Mouse (Mus musculus): ENCODE data around the gene Actb. TPM values are rescaled to one million over a fixed set of nuclear protein-coding genes. Genes with fewer than 3 reads are reported as not detected.
"Not testable (repeated sequence)": the region's sequence is repeated elsewhere in the genome, so short reads cannot be mapped to it uniquely, and the experiment has no call there.

The Actb gene
- polyA plus RNA-seq, 1 experiment from 2014 or later: 8,921 TPM

GRCm38 (mm10) chr5:142896192-142896591, 10.4 kb downstream of the Actb start:
- no peak for DNase-seq (ENCODE audit: low spot score)
- 80% methylated on average over 10 of the region's 10 CpGs for WGBS
- Histone ChIP-seq H3K4me1 (peaks cover 19% of the 10 kb centered on the region), H3K4me3 (peak overlapping the region; percentile 90), H3K9me3 (no peaks in the 10 kb centered on the region), H3K36me3 (peaks cover 28% of the 10 kb centered on the region), H3K27ac (no peak overlapping the region), H3K27me3 (ENCODE audit: insufficient read depth, poor library complexity, severe bottlenecking) (no peaks in the 10 kb centered on the region)

GRCm38 (mm10) chr5:142894918-142895613, 11.5 kb downstream of the Actb start, which contains the start of gene Fbxl18:
Gene Fbxl18, minus strand, starts transcription at chr5:142895421.
- peak; percentile 96 for DNase-seq (ENCODE audit: low spot score)
- under 1% methylated on average over 40 of the region's 40 CpGs for WGBS
- Histone ChIP-seq H3K27ac (peak within 1 kb of the TSS; percentile 92), H3K9me3 (no peaks in the 10 kb centered on the region), H3K27me3 (ENCODE audit: insufficient read depth, poor library complexity, severe bottlenecking) (no peaks in the 10 kb centered on the region), H3K4me1 (peaks cover 19% of the 10 kb centered on the region), H3K36me3 (peaks cover 19% of the 10 kb centered on the region), H3K4me3 (peak within 1 kb of the TSS; percentile 90)

GRCm38 (mm10) chr5:142891396-142891795, 15.2 kb downstream of the Actb start:
- Histone ChIP-seq H3K9me3 (no peaks in the 10 kb centered on the region), H3K36me3 (peaks cover 15% of the 10 kb centered on the region), H3K27ac (no peak overlapping the region), H3K27me3 (ENCODE audit: insufficient read depth, poor library complexity, severe bottlenecking) (no peaks in the 10 kb centered on the region), H3K4me3 (no peak overlapping the region), H3K4me1 (peaks cover 27% of the 10 kb centered on the region)
- 64% methylated on average over 6 of the region's 6 CpGs for WGBS
- DNase-seq (ENCODE audit: low spot score): no peak

GRCm38 (mm10) chr5:142887533-142887932, 19.0 kb downstream of the Actb start:
- H3K27ac ChIP-seq; H3K4me3 ChIP-seq; H3K9me3 ChIP-seq; H3K4me1 ChIP-seq; DNase-seq (ENCODE audit: low spot score); H3K27me3 ChIP-seq (ENCODE audit: insufficient read depth, poor library complexity, severe bottlenecking): not testable (repeated sequence)
- WGBS: 75% methylated on average over 3 of the region's 3 CpGs
- peaks cover 51% of the 10 kb centered on the region for H3K36me3 ChIP-seq

- Histone ChIP-seq H3K9me3 (no peaks in the 10 kb centered on the region), H3K4me3 (no peak overlapping the region), H3K36me3 (peaks cover 55% of the 10 kb centered on the region), H3K27me3 (ENCODE audit: insufficient read depth, poor library complexity, severe bottlenecking) (no peaks in the 10 kb centered on the region), H3K4me1 (peaks cover 12% of the 10 kb centered on the region), H3K27ac (peak overlapping the region; percentile 57; the same call in 1 of the 2 replicates)
- WGBS: 85% methylated on average over 20 of the region's 20 CpGs
- DNase-seq (ENCODE audit: low spot score): no peak
Observed at GRCm38 (mm10) chr5:142886761-142887160, 19.8 kb downstream of the Actb start.

- H3K9me3 ChIP-seq: no peaks in the 10 kb centered on the region
- H3K36me3 ChIP-seq: peaks cover 58% of the 10 kb centered on the region
- no peak for DNase-seq (ENCODE audit: low spot score)
- no peak overlapping the region for H3K27ac ChIP-seq
- no peak overlapping the region for H3K4me3 ChIP-seq
- H3K27me3 ChIP-seq (ENCODE audit: insufficient read depth, poor library complexity, severe bottlenecking): no peaks in the 10 kb centered on the region
- H3K4me1 ChIP-seq: peaks cover 17% of the 10 kb centered on the region
- WGBS: 93% methylated on average over 19 of the region's 19 CpGs
Observed at GRCm38 (mm10) chr5:142886181-142886580, 20.4 kb downstream of the Actb start.

GRCm38 (mm10) chr5:142882471-142882870, 24.1 kb downstream of the Actb start:
- Histone ChIP-seq H3K9me3 (no peaks in the 10 kb centered on the region), H3K4me1 (peaks cover 23% of the 10 kb centered on the region), H3K27me3 (ENCODE audit: insufficient read depth, poor library complexity, severe bottlenecking) (no peaks in the 10 kb centered on the region), H3K4me3 (no peak overlapping the region), H3K36me3 (peaks cover 67% of the 10 kb centered on the region), H3K27ac (no peak overlapping the region)
- 91% methylated on average over 11 of the region's 11 CpGs for WGBS
- DNase-seq (ENCODE audit: low spot score): no peak

- 52% methylated on average over 8 of the region's 8 CpGs for WGBS
- no peak overlapping the region for H3K4me3 ChIP-seq
- DNase-seq (ENCODE audit: low spot score): no peak
- no peaks in the 10 kb centered on the region for H3K27me3 ChIP-seq (ENCODE audit: insufficient read depth, poor library complexity, severe bottlenecking)
- H3K9me3 ChIP-seq: no peaks in the 10 kb centered on the region
- H3K4me1 ChIP-seq: peaks cover 29% of the 10 kb centered on the region
- peak overlapping the region; percentile 59 for H3K27ac ChIP-seq
- peaks cover 69% of the 10 kb centered on the region for H3K36me3 ChIP-seq
Observed at GRCm38 (mm10) chr5:142881936-142882335, 24.6 kb downstream of the Actb start.

- peak overlapping the region; percentile 59 for H3K27ac ChIP-seq
- no peak overlapping the region for H3K4me3 ChIP-seq
- DNase-seq (ENCODE audit: low spot score): no peak
- H3K4me1 ChIP-seq: peaks cover 29% of the 10 kb centered on the region
- H3K27me3 ChIP-seq (ENCODE audit: insufficient read depth, poor library complexity, severe bottlenecking): no peaks in the 10 kb centered on the region
- peaks cover 69% of the 10 kb centered on the region for H3K36me3 ChIP-seq
- 49% methylated on average over 13 of the region's 13 CpGs for WGBS
- H3K9me3 ChIP-seq: no peaks in the 10 kb centered on the region
Observed at GRCm38 (mm10) chr5:142880806-142881516, 25.6 kb downstream of the Actb start.

- Histone ChIP-seq H3K27ac (no peak overlapping the region), H3K4me1 (peaks cover 29% of the 10 kb centered on the region), H3K36me3 (peaks cover 69% of the 10 kb centered on the region), H3K4me3 (no peak overlapping the region), H3K27me3 (ENCODE audit: insufficient read depth, poor library complexity, severe bottlenecking) (no peaks in the 10 kb centered on the region), H3K9me3 (no peaks in the 10 kb centered on the region)
- no peak for DNase-seq (ENCODE audit: low spot score)
- 78% methylated on average over 6 of the region's 6 CpGs for WGBS
Observed at GRCm38 (mm10) chr5:142880246-142880645, 26.3 kb downstream of the Actb start.

- Histone ChIP-seq H3K27me3 (ENCODE audit: insufficient read depth, poor library complexity, severe bottlenecking) (no peaks in the 10 kb centered on the region), H3K4me3 (no peak overlapping the region), H3K36me3 (peaks cover 69% of the 10 kb centered on the region), H3K27ac (no peak overlapping the region; the same call in 1 of the 2 replicates), H3K9me3 (no peaks in the 10 kb centered on the region), H3K4me1 (peaks cover 29% of the 10 kb centered on the region)
- WGBS: 62% methylated on average over 8 of the region's 8 CpGs
- no peak for DNase-seq (ENCODE audit: low spot score)
Observed at GRCm38 (mm10) chr5:142879318-142880175, 27.0 kb downstream of the Actb start.

GRCm38 (mm10) chr5:142878570-142878969, 28.0 kb downstream of the Actb start:
- Histone ChIP-seq H3K36me3 (peaks cover 69% of the 10 kb centered on the region), H3K9me3 (no peaks in the 10 kb centered on the region), H3K27me3 (ENCODE audit: insufficient read depth, poor library complexity, severe bottlenecking) (no peaks in the 10 kb centered on the region), H3K4me3 (no peak overlapping the region), H3K4me1 (peaks cover 29% of the 10 kb centered on the region), H3K27ac (no peak overlapping the region)
- DNase-seq (ENCODE audit: low spot score): no peak
- 79% methylated on average over 15 of the region's 15 CpGs for WGBS

Data from heart, embryonic 10.5 days (tissue).